Mouse (Mus musculus) hindbrain, embryonic 15.5 days (tissue): ENCODE results near the gene Scel. TPM values are rescaled to one million over a fixed set of nuclear protein-coding genes. Genes with fewer than 3 reads are reported as not detected.
"Not testable (repeated sequence)": the region's sequence is repeated elsewhere in the genome, so short reads cannot be mapped to it uniquely, and the experiment has no call there.

Experiments
- ATAC-seq: fragments of 200-750 bp; cut with Nextera tagmentation; 2 replicates; pipeline ENCODE4 v1.8.0; 2017; ENCODE audit warnings: low read depth, moderate number of reproducible peaks, moderate TSS enrichment; ENCODE audit not compliant: low FRiP score
- H3K27ac ChIP-seq: fragments of 300-500 bp; sonication (generic); replicated peaks from 2 replicates; pipeline ENCODE4 v1.5.1; 2015; ENCODE audit warnings: mild to moderate bottlenecking, inconsistent platforms
- H3K27me3 ChIP-seq: fragments of 300-500 bp; sonication (generic); 2 replicates; pipeline ENCODE4 v1.6.1; 2015; ENCODE audit warnings: control low read depth, inconsistent platforms
- H3K36me3 ChIP-seq: fragments of 300-500 bp; sonication (generic); 2 replicates; pipeline ENCODE4 v1.6.1; 2015; ENCODE audit warnings: control low read depth, inconsistent platforms
- H3K4me1 ChIP-seq: fragments of 300-500 bp; sonication (generic); replicated peaks from 2 replicates; pipeline ENCODE4 v1.6.1; 2015; ENCODE audit warnings: control low read depth, inconsistent platforms
- H3K4me2 ChIP-seq: fragments of 300-500 bp; sonication (generic); 2 replicates; pipeline ENCODE4 v1.6.1; 2015; ENCODE audit warnings: moderate library complexity, mild to moderate bottlenecking, inconsistent platforms
- H3K4me3 ChIP-seq: fragments of 300-500 bp; sonication (generic); 2 replicates; pipeline ENCODE4 v1.5.1; 2015; ENCODE audit warnings: mild to moderate bottlenecking, inconsistent platforms
- H3K9ac ChIP-seq: fragments of 300-500 bp; sonication (generic); 2 replicates; pipeline ENCODE4 v1.6.1; 2015; ENCODE audit warnings: inconsistent platforms
- H3K9me3 ChIP-seq: fragments of 300-500 bp; sonication (generic); 2 replicates; pipeline ENCODE4 v1.6.1; 2016; ENCODE audit warnings: control low read depth, inconsistent platforms
- WGBS: fragments of 180-500 bp; shearing (Covaris S2); methylation state at CpG from one replicate; pipeline ENCODE4 v1.1.7; 2015; 5-methylcytosine and 5-hydroxymethylcytosine counted together
- polyA plus RNA-seq: library from polyadenylated mRNA; unstranded; fragments of >200 nt; fragmentation: Nextera tagmentation; extraction: Ambion mirVana; gene quantifications from 2 replicates; pipeline ENCODE4 v1.2.1, GENCODE M21; 2015

The Scel gene
- polyA plus RNA-seq: 0.08 and 0.13 TPM in 2 replicates

- Histone ChIP-seq H3K27ac (no peak within 1 kb of the TSS), H3K4me3 (peak within 1 kb of the TSS; percentile 15; the same call in 1 of the 2 replicates), H3K27me3 (no peaks in the 10 kb centered on the region), H3K9me3 (no peaks in the 10 kb centered on the region), H3K9ac (no peak within 1 kb of the TSS), H3K4me1 (peaks cover 7% of the 10 kb centered on the region), H3K36me3 (no peaks in the 10 kb centered on the region), H3K4me2 (peak within 1 kb of the TSS; percentile 48)
- 18% methylated on average over 14 of the region's 14 CpGs for WGBS
- no peak for ATAC-seq
Observed at GRCm38 (mm10) chr14:103512802-103513472, at the start of gene Scel. Gene Scel, plus strand, starts transcription at chr14:103513342.

GRCm38 (mm10) chr14:103468691-103469463 lies 44.3 kb upstream of the Scel start:
- 85% methylated on average over 12 of the region's 12 CpGs for WGBS
- H3K27ac ChIP-seq: no peak overlapping the region
- peak overlapping the region; percentile 52 for H3K4me2 ChIP-seq

GRCm38 (mm10) chr14:103469464-103470015 lies 43.6 kb upstream of the Scel start:
- Histone ChIP-seq H3K36me3 (no peaks in the 10 kb centered on the region), H3K4me1 (peaks cover 18% of the 10 kb centered on the region), H3K27ac (peak overlapping the region; percentile 61), H3K9me3 (no peaks in the 10 kb centered on the region), H3K9ac (no peak overlapping the region), H3K4me3 (peak overlapping the region; percentile 23), H3K27me3 (no peaks in the 10 kb centered on the region), H3K4me2 (peak overlapping the region; percentile 52)
- peak; percentile 82 for ATAC-seq
- 52% methylated on average over 12 of the region's 12 CpGs for WGBS

More at GRCm38 (mm10) chr14:103468691-103469463, 44.3 kb upstream of the Scel start:
- no peak for ATAC-seq
- H3K9me3 ChIP-seq: no peaks in the 10 kb centered on the region
- H3K4me1 ChIP-seq: peaks cover 18% of the 10 kb centered on the region
- no peaks in the 10 kb centered on the region for H3K27me3 ChIP-seq
- no peaks in the 10 kb centered on the region for H3K36me3 ChIP-seq
- no peak overlapping the region for H3K9ac ChIP-seq
- no peak overlapping the region for H3K4me3 ChIP-seq

GRCm38 (mm10) chr14:103471074-103471778 lies 41.9 kb upstream of the Scel start:
- Histone ChIP-seq H3K4me1 (peaks cover 18% of the 10 kb centered on the region), H3K4me3 (no peak overlapping the region), H3K9ac (0 out of 2 replicates have a peak overlapping the region, but pooled peaks have one; percentile 15), H3K27ac (no peak overlapping the region), H3K27me3 (no peaks in the 10 kb centered on the region), H3K36me3 (no peaks in the 10 kb centered on the region), H3K4me2 (no peak overlapping the region), H3K9me3 (no peaks in the 10 kb centered on the region)
- no peak for ATAC-seq
- WGBS: 50% methylated on average over 3 of the region's 3 CpGs

- Histone ChIP-seq H3K4me1 (peaks cover 18% of the 10 kb centered on the region), H3K27me3 (no peaks in the 10 kb centered on the region), H3K27ac (no peak overlapping the region), H3K4me2 (no peak overlapping the region), H3K9me3 (no peaks in the 10 kb centered on the region), H3K9ac (0 out of 2 replicates have a peak overlapping the region, but pooled peaks have one; percentile 15), H3K4me3 (no peak overlapping the region), H3K36me3 (no peaks in the 10 kb centered on the region)
- ATAC-seq: no peak
- WGBS: 45% methylated on average over 7 of the region's 7 CpGs
Observed at GRCm38 (mm10) chr14:103471806-103472553, 41.2 kb upstream of the Scel start.

GRCm38 (mm10) chr14:103472554-103472905 lies 40.6 kb upstream of the Scel start:
- WGBS: 55% methylated on average over 2 of the region's 2 CpGs
- Histone ChIP-seq H3K4me2 (no peak overlapping the region), H3K27me3 (no peaks in the 10 kb centered on the region), H3K9me3 (no peaks in the 10 kb centered on the region), H3K4me1 (peaks cover 18% of the 10 kb centered on the region), H3K27ac (no peak overlapping the region), H3K36me3 (no peaks in the 10 kb centered on the region), H3K9ac (no peak overlapping the region), H3K4me3 (no peak overlapping the region)
- no peak for ATAC-seq

GRCm38 (mm10) chr14:103475312-103475711 lies 37.8 kb upstream of the Scel start:
- H3K4me1 ChIP-seq: peaks cover 16% of the 10 kb centered on the region
- ATAC-seq: no peak
- H3K36me3 ChIP-seq: no peaks in the 10 kb centered on the region
- H3K27ac ChIP-seq: no peak overlapping the region
- H3K9ac ChIP-seq: no peak overlapping the region
- no peak overlapping the region for H3K4me2 ChIP-seq
- H3K27me3 ChIP-seq: no peaks in the 10 kb centered on the region
- 72% methylated on average over 7 of the region's 7 CpGs for WGBS
- no peaks in the 10 kb centered on the region for H3K9me3 ChIP-seq
- no peak overlapping the region for H3K4me3 ChIP-seq

- WGBS: 80% methylated on average over 3 of the region's 3 CpGs
- not testable (repeated sequence) for ATAC-seq, H3K4me2 ChIP-seq, H3K4me3 ChIP-seq, H3K9ac ChIP-seq, H3K27me3 ChIP-seq, H3K36me3 ChIP-seq, H3K27ac ChIP-seq, H3K9me3 ChIP-seq
- H3K4me1 ChIP-seq: peaks cover 12% of the 10 kb centered on the region
Observed at GRCm38 (mm10) chr14:103476232-103476631, 36.9 kb upstream of the Scel start.

- Histone ChIP-seq H3K9me3 (no peaks in the 10 kb centered on the region), H3K4me2 (no peak overlapping the region), H3K4me3 (no peak overlapping the region), H3K36me3 (no peaks in the 10 kb centered on the region), H3K9ac (no peak overlapping the region), H3K27ac (no peak overlapping the region), H3K4me1 (peaks cover 1% of the 10 kb centered on the region; the same call in 1 of the 2 replicates), H3K27me3 (no peaks in the 10 kb centered on the region)
- WGBS: 81% methylated on average over 3 of the region's 3 CpGs
- ATAC-seq: no peak
Observed at GRCm38 (mm10) chr14:103477281-103477680, 35.9 kb upstream of the Scel start.

- H3K27me3 ChIP-seq: no peaks in the 10 kb centered on the region
- H3K4me1 ChIP-seq: no peaks in the 10 kb centered on the region
- ATAC-seq: no peak
- no peak overlapping the region for H3K9ac ChIP-seq
- no peaks in the 10 kb centered on the region for H3K9me3 ChIP-seq
- no peak overlapping the region for H3K4me2 ChIP-seq
- WGBS: 83% methylated on average over 2 of the region's 2 CpGs
- no peak overlapping the region for H3K4me3 ChIP-seq
- H3K36me3 ChIP-seq: no peaks in the 10 kb centered on the region
- H3K27ac ChIP-seq: no peak overlapping the region
Observed at GRCm38 (mm10) chr14:103477959-103478358, 35.2 kb upstream of the Scel start.

- H3K27ac ChIP-seq: no peak overlapping the region
- no peaks in the 10 kb centered on the region for H3K9me3 ChIP-seq
- no peaks in the 10 kb centered on the region for H3K36me3 ChIP-seq
- no peak overlapping the region for H3K9ac ChIP-seq
- no peaks in the 10 kb centered on the region for H3K4me1 ChIP-seq
- no peak overlapping the region for H3K4me3 ChIP-seq
- no peak overlapping the region for H3K4me2 ChIP-seq
- H3K27me3 ChIP-seq: no peaks in the 10 kb centered on the region
- no peak for ATAC-seq
- 63% methylated on average over 7 of the region's 7 CpGs for WGBS
Observed at GRCm38 (mm10) chr14:103479446-103479845, 33.7 kb upstream of the Scel start.
